Mouse (Mus musculus) hindbrain, embryonic 12.5 days (tissue): ENCODE measurements at regions not wholly inside any gene's neighbourhood (a gene's known extent, or its start where the extent isn't known, plus 50 kb on each side); places are given as distances from the start of the nearest gene placed in this dataset.

Experiments used
- ATAC-seq: fragments of 200-750 bp; cut with Nextera tagmentation; 2 replicates; pipeline ENCODE4 v1.8.0; 2017; ENCODE audit warnings: moderate TSS enrichment; ENCODE audit not compliant: low FRiP score
- H3K27ac ChIP-seq: fragments of 300-500 bp; sonication (generic); 2 replicates; pipeline ENCODE4 v1.5.1; 2016; ENCODE audit warnings: mild to moderate bottlenecking
- H3K27me3 ChIP-seq: fragments of 300-500 bp; sonication (generic); 2 replicates; pipeline ENCODE4 v1.6.1; 2016; ENCODE audit warnings: mild to moderate bottlenecking
- H3K36me3 ChIP-seq: fragments of 300-500 bp; sonication (generic); 2 replicates; pipeline ENCODE4 v1.6.1; 2016; ENCODE audit warnings: mild to moderate bottlenecking
- H3K4me1 ChIP-seq: fragments of 300-500 bp; sonication (generic); 2 replicates; pipeline ENCODE4 v1.6.1; 2016
- H3K4me2 ChIP-seq: fragments of 300-500 bp; sonication (generic); replicated peaks from 2 replicates; pipeline ENCODE4 v1.6.1; 2016; ENCODE audit warnings: mild to moderate bottlenecking
- H3K4me3 ChIP-seq: fragments of 300-500 bp; sonication (generic); 2 replicates; pipeline ENCODE4 v1.5.1; 2016; ENCODE audit warnings: mild to moderate bottlenecking
- H3K9ac ChIP-seq: fragments of 300-500 bp; sonication (generic); 2 replicates; pipeline ENCODE4 v1.6.1; 2016; ENCODE audit warnings: mild to moderate bottlenecking, moderate library complexity
- H3K9me3 ChIP-seq: fragments of 300-500 bp; sonication (generic); replicated peaks from 2 replicates; pipeline ENCODE4 v1.6.1; 2016; ENCODE audit warnings: mild to moderate bottlenecking
- WGBS: fragments of 180-500 bp; shearing (Covaris S2); methylation state at CpG from one replicate; pipeline ENCODE4 v1.1.7; 2016; 5-methylcytosine and 5-hydroxymethylcytosine counted together

DNA sequence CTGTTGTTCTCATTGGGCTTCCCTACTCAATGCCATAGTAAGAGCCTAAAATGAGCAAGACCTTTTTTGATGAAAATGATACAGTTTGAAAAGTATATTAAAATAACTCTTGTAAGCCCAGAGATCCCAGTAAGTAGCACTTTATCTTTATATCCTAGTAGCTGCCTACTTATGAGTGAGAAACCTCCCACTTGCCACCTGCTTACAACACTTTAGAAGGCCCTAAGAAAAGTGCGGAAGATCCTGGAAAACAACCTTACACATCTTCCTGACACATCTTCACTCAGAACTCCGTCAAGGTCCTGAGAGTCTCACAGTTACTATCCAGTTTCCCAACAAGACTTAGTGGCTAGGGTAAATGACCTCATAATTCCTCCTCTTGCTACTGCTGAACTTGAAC is 759.0 kb upstream of the Ptprd start:
- 95% methylated on average over 2 of the region's 2 CpGs for WGBS
- Histone ChIP-seq H3K9ac (no peak overlapping the region), H3K36me3 (no peaks in the 10 kb centered on the region), H3K27ac (no peak overlapping the region), H3K9me3 (no peaks in the 10 kb centered on the region), H3K27me3 (no peaks in the 10 kb centered on the region), H3K4me3 (no peak overlapping the region), H3K4me2 (no peak overlapping the region), H3K4me1 (no peaks in the 10 kb centered on the region)
- no peak for ATAC-seq

- ATAC-seq = no peak
- no peaks in the 10 kb centered on the region for H3K36me3 ChIP-seq
Measured at GRCm38 (mm10) chr4:78943561-78943960, 731.8 kb upstream of the Ptprd start.

DNA sequence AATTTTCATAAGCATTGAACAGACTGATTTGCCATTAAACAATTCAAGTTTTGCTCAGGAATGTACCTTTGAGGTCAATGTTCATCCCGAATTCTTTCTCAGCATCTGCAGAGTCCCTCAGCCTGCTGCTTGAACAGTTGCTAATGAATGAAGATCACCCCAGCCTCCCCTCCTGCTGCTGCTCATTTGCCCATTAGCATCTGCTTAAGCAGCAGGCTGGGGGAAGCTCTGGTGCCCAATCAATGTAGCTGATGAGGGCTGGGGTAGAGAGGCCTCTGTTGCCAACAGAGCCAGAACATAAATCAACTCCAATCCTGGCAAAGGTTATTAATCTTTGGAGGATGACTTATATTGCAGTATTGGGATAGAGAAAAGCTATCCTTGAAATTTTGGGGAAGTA is 715.4 kb upstream of the Ptprd start:
- Histone ChIP-seq H3K4me2 (no peak overlapping the region), H3K9ac (no peak overlapping the region), H3K4me1 (no peaks in the 10 kb centered on the region), H3K36me3 (no peaks in the 10 kb centered on the region), H3K9me3 (no peaks in the 10 kb centered on the region), H3K27ac (no peak overlapping the region), H3K27me3 (no peaks in the 10 kb centered on the region), H3K4me3 (no peak overlapping the region)
- WGBS = 22% methylated on average over 1 of the region's 1 CpGs
- ATAC-seq = 0 out of 2 replicates have a peak, but pooled peaks have one; percentile 64

More at GRCm38 (mm10) chr4:78943561-78943960, 731.8 kb upstream of the Ptprd start:
- Histone ChIP-seq H3K9ac (no peak overlapping the region), H3K27me3 (no peaks in the 10 kb centered on the region), H3K9me3 (no peaks in the 10 kb centered on the region), H3K27ac (no peak overlapping the region), H3K4me2 (no peak overlapping the region), H3K4me1 (no peaks in the 10 kb centered on the region), H3K4me3 (no peak overlapping the region)
- 83% methylated on average over 1 of the region's 1 CpGs for WGBS

GRCm38 (mm10) chr4:78924086-78924485 is 712.3 kb upstream of the Ptprd start:
- no peaks in the 10 kb centered on the region for H3K27me3 ChIP-seq
- H3K4me2 ChIP-seq = no peak overlapping the region
- H3K9ac ChIP-seq = no peak overlapping the region
- H3K4me1 ChIP-seq = no peaks in the 10 kb centered on the region
- ATAC-seq = no peak
- H3K36me3 ChIP-seq = no peaks in the 10 kb centered on the region
- H3K4me3 ChIP-seq = no peak overlapping the region
- H3K27ac ChIP-seq = no peak overlapping the region
- H3K9me3 ChIP-seq = no peaks in the 10 kb centered on the region
